Mouse (Mus musculus) hindbrain, embryonic 11.5 days (tissue): Measurements from ENCODE around the gene Gpr108. TPM values are rescaled to one million over a fixed set of nuclear protein-coding genes. Genes with fewer than 3 reads are reported as not detected.
"Not testable (repeated sequence)": the region's sequence is repeated elsewhere in the genome, so short reads cannot be mapped to it uniquely, and the experiment has no call there.

Experiments
- ATAC-seq: fragments of 200-750 bp; cut with Nextera tagmentation; 2 replicates; pipeline ENCODE4 v1.8.0; 2017; ENCODE audit warnings: mild to moderate bottlenecking, moderate TSS enrichment, moderate library complexity; ENCODE audit not compliant: low FRiP score
- DNase-seq: peaks from one replicate; pipeline ENCODE4 v3.0.0-alpha.2; 2015; ENCODE audit warnings: low spot score
- H3K27ac ChIP-seq: fragments of 300-500 bp; sonication (generic); 2 replicates; pipeline ENCODE4 v1.5.1; 2014; ENCODE audit warnings: mild to moderate bottlenecking, low read depth, low read length
- H3K27me3 ChIP-seq: fragments of 300-500 bp; sonication (generic); 2 replicates; pipeline ENCODE4 v1.6.1; 2014; ENCODE audit warnings: mild to moderate bottlenecking, low read length, moderate library complexity, mixed read lengths; ENCODE audit not compliant: control insufficient read depth, insufficient read depth
- H3K36me3 ChIP-seq: fragments of 300-500 bp; sonication (generic); 2 replicates; pipeline ENCODE4 v1.6.1; 2014; ENCODE audit warnings: mild to moderate bottlenecking, low read length, moderate library complexity, mixed read lengths; ENCODE audit not compliant: control insufficient read depth, insufficient read depth
- H3K4me1 ChIP-seq: fragments of 300-500 bp; sonication (generic); replicated peaks from 2 replicates; pipeline ENCODE4 v1.6.1; 2014; ENCODE audit warnings: low read length, mixed read lengths; ENCODE audit not compliant: control insufficient read depth, insufficient read depth
- H3K4me2 ChIP-seq: fragments of 300-500 bp; sonication (generic); replicated peaks from 2 replicates; pipeline ENCODE4 v1.6.1; 2014; ENCODE audit warnings: mild to moderate bottlenecking, low read depth, low read length
- H3K4me3 ChIP-seq: fragments of 300-500 bp; sonication (generic); 2 replicates; pipeline ENCODE4 v1.5.1; 2014; ENCODE audit warnings: low read depth, low read length
- H3K9ac ChIP-seq: fragments of 300-500 bp; sonication (generic); 2 replicates; pipeline ENCODE4 v1.6.1; 2014; ENCODE audit warnings: low read depth, low read length
- H3K9me3 ChIP-seq: fragments of 300-500 bp; sonication (generic); 2 replicates; pipeline ENCODE4 v1.6.1; 2016; ENCODE audit warnings: low read length; ENCODE audit not compliant: control insufficient read depth
- WGBS: fragments of 180-500 bp; shearing (Covaris S2); extraction: QIAGEN DNeasy Blood & Tissue Kit; methylation state at CpG from one replicate; pipeline ENCODE4 v1.1.7; 2014; 5-methylcytosine and 5-hydroxymethylcytosine counted together
- polyA plus RNA-seq: library from polyadenylated mRNA; unstranded; fragments of >200 nt; fragmentation: Nextera tagmentation; extraction: Ambion mirVana; gene quantifications from 2 replicates; pipeline ENCODE4 v1.2.1, GENCODE M21; 2014

Gene Gpr108
- polyA plus RNA-seq, 1 experiment from 2014 or later, result 23.5 TPM

- no peak for DNase-seq
- H3K9me3 ChIP-seq, result no peaks in the 10 kb centered on the region
- no peak overlapping the region for H3K4me2 ChIP-seq
- H3K4me3 ChIP-seq, result no peak overlapping the region
- H3K4me1 ChIP-seq, result no peaks in the 10 kb centered on the region
- no peaks in the 10 kb centered on the region for H3K27me3 ChIP-seq
- H3K9ac ChIP-seq, result no peak overlapping the region
- no peak for ATAC-seq
- H3K36me3 ChIP-seq, result no peaks in the 10 kb centered on the region
- WGBS, result 58% methylated on average over 2 of the region's 2 CpGs
- H3K27ac ChIP-seq, result no peak overlapping the region
Measured at GRCm38 (mm10) chr17:57285077-57285476, 36.8 kb upstream of the Gpr108 start.

GRCm38 (mm10) chr17:57283906-57284305 lies 35.7 kb upstream of the Gpr108 start:
- Histone ChIP-seq H3K27me3 (no peaks in the 10 kb centered on the region), H3K9me3 (no peaks in the 10 kb centered on the region), H3K27ac (no peak overlapping the region), H3K9ac (no peak overlapping the region), H3K4me3 (no peak overlapping the region), H3K4me1 (no peaks in the 10 kb centered on the region), H3K36me3 (no peaks in the 10 kb centered on the region), H3K4me2 (no peak overlapping the region)
- no peak for ATAC-seq
- 70% methylated on average over 5 of the region's 5 CpGs for WGBS
- no peak for DNase-seq

GRCm38 (mm10) chr17:57280411-57280810 lies 32.2 kb upstream of the Gpr108 start:
- H3K4me2 ChIP-seq, result no peak overlapping the region
- H3K9me3 ChIP-seq, result no peaks in the 10 kb centered on the region
- 80% methylated on average over 3 of the region's 3 CpGs for whole genome bisulfite sequencing
- H3K9ac ChIP-seq, result no peak overlapping the region
- H3K27me3 ChIP-seq, result peaks cover 11% of the 10 kb centered on the region
- no peak for ATAC-seq
- no peak overlapping the region for H3K27ac ChIP-seq
- DNase-seq, result no peak
- H3K4me3 ChIP-seq, result no peak overlapping the region
- peaks cover 2% of the 10 kb centered on the region; the same call in 1 of the 2 replicates for H3K4me1 ChIP-seq
- H3K36me3 ChIP-seq, result no peaks in the 10 kb centered on the region

GRCm38 (mm10) chr17:57279591-57280224 lies 31.5 kb upstream of the Gpr108 start:
- DNase-seq, result no peak
- WGBS, result 58% methylated on average over 9 of the region's 9 CpGs
- no peak overlapping the region for H3K4me3 ChIP-seq
- no peaks in the 10 kb centered on the region for H3K9me3 ChIP-seq
- H3K36me3 ChIP-seq, result no peaks in the 10 kb centered on the region
- no peak overlapping the region for H3K9ac ChIP-seq
- ATAC-seq, result no peak
- no peak overlapping the region for H3K4me2 ChIP-seq
- H3K4me1 ChIP-seq, result peaks cover 4% of the 10 kb centered on the region; the same call in 1 of the 2 replicates
- no peak overlapping the region for H3K27ac ChIP-seq
- peaks cover 18% of the 10 kb centered on the region for H3K27me3 ChIP-seq

GRCm38 (mm10) chr17:57278943-57279590 lies 30.8 kb upstream of the Gpr108 start, which contains the start of gene Vav1:
Vav1 (plus strand) TSS chr17:57279100.
- ATAC-seq (no peak), DNase-seq (no peak)
- peaks cover 4% of the 10 kb centered on the region; the same call in 1 of the 2 replicates for H3K4me1 ChIP-seq
- no peaks in the 10 kb centered on the region for H3K9me3 ChIP-seq
- H3K9ac ChIP-seq, result no peak within 1 kb of the TSS
- H3K4me3 ChIP-seq, result no peak within 1 kb of the TSS
- H3K36me3 ChIP-seq, result no peaks in the 10 kb centered on the region
- H3K27ac ChIP-seq, result no peak within 1 kb of the TSS
- whole genome bisulfite sequencing, result 68% methylated on average over 24 of the region's 26 CpGs
- H3K4me2 ChIP-seq, result no peak within 1 kb of the TSS
- peaks cover 23% of the 10 kb centered on the region for H3K27me3 ChIP-seq

GRCm38 (mm10) chr17:57278537-57278936 lies 30.3 kb upstream of the Gpr108 start:
- 79% methylated on average over 2 of the region's 2 CpGs for WGBS

GRCm38 (mm10) chr17:57277598-57278261 lies 29.5 kb upstream of the Gpr108 start:
- H3K27ac ChIP-seq, H3K4me1 ChIP-seq, H3K4me2 ChIP-seq, ATAC-seq, DNase-seq, H3K4me3 ChIP-seq, H3K9me3 ChIP-seq, H3K9ac ChIP-seq, H3K36me3 ChIP-seq: not testable (repeated sequence)
- 87% methylated on average over 4 of the region's 5 CpGs for WGBS
- H3K27me3 ChIP-seq, result peaks cover 31% of the 10 kb centered on the region

More at GRCm38 (mm10) chr17:57278537-57278936, 30.3 kb upstream of the Gpr108 start:
- ATAC-seq (no peak), DNase-seq (no peak)
- Histone ChIP-seq H3K9ac (no peak overlapping the region), H3K4me1 (peaks cover 4% of the 10 kb centered on the region; the same call in 1 of the 2 replicates), H3K36me3 (no peaks in the 10 kb centered on the region), H3K9me3 (no peaks in the 10 kb centered on the region), H3K27ac (no peak overlapping the region), H3K4me3 (no peak overlapping the region), H3K4me2 (no peak overlapping the region), H3K27me3 (peaks cover 28% of the 10 kb centered on the region)

- no peaks in the 10 kb centered on the region for H3K36me3 ChIP-seq
- H3K4me1 ChIP-seq, result peaks cover 4% of the 10 kb centered on the region; the same call in 1 of the 2 replicates
- H3K27me3 ChIP-seq, result peaks cover 31% of the 10 kb centered on the region
- no peaks in the 10 kb centered on the region for H3K9me3 ChIP-seq
- DNase-seq (peak; percentile 87), ATAC-seq (peak; percentile 79)
- H3K9ac ChIP-seq, result peak overlapping the region; percentile 24; the same call in 1 of the 2 replicates
- WGBS, result 1% methylated on average over 20 of the region's 20 CpGs
- peak overlapping the region; percentile 59 for H3K4me2 ChIP-seq
- peak overlapping the region; percentile 39 for H3K4me3 ChIP-seq
- H3K27ac ChIP-seq, result no peak overlapping the region
Measured at GRCm38 (mm10) chr17:57276634-57277121, 28.4 kb upstream of the Gpr108 start.
